Mouse (Mus musculus) CH12.LX (cell line): Measurements from ENCODE around the gene Treml4. TPM values are rescaled to one million over a fixed set of nuclear protein-coding genes. Genes with fewer than 3 reads are reported as not detected.

Experiments used
- DNase-seq: peaks from one replicate; pipeline ENCODE4 v3.0.0-alpha.2; 2013; ENCODE audit errors: extremely low read depth
- H3K27ac ChIP-seq: 2 replicates; pipeline ENCODE4 v1.5.1; 2012; ENCODE audit warnings: low read depth, mild to moderate bottlenecking, control low read depth, moderate library complexity; ENCODE audit not compliant: insufficient read depth
- H3K27me3 ChIP-seq: replicated peaks from 2 replicates; pipeline ENCODE3; 2012; ENCODE audit warnings: inconsistent platforms
- H3K36me3 ChIP-seq, 2 experiments: replicated peaks in 1 of 2; 2 replicates each; pipeline versions ENCODE3 to v1.6.1; 2012; ENCODE audit warnings: inconsistent platforms in 1 of 2, low read length in 1 of 2, mild to moderate bottlenecking in 1 of 2, mixed read lengths in 1 of 2, moderate library complexity in 1 of 2; ENCODE audit not compliant: control insufficient read depth in 1 of 2, insufficient read depth in 1 of 2
- H3K4me1 ChIP-seq, 2 experiments: 2 replicates each; pipeline ENCODE4 v1.6.1; 2012; ENCODE audit warnings: inconsistent platforms in 1 of 2, moderate library complexity in 1 of 2; ENCODE audit not compliant: insufficient read depth in 2 of 2, control insufficient read depth in 1 of 2
- H3K4me2 ChIP-seq: 2 replicates; pipeline ENCODE4 v1.6.1; 2012; ENCODE audit warnings: low read depth, mild to moderate bottlenecking, control low read depth; ENCODE audit not compliant: poor library complexity, insufficient read depth, severe bottlenecking
- H3K4me3 ChIP-seq, 3 experiments: fragments of 150-350 bp in 1 of 3; sonication (generic) in 1 of 3; replicated peaks in 1 of 3; 2 replicates each; pipeline versions ENCODE3 to v1.5.1; 2011 to 2012; ENCODE audit warnings: low read depth in 2 of 3, low read length in 2 of 3, mild to moderate bottlenecking in 2 of 3, moderate library complexity in 2 of 3, control low read depth in 1 of 3, improper control_type of control experiment in 1 of 3, inconsistent platforms in 1 of 3, mixed read lengths in 1 of 3; ENCODE audit not compliant: poor library complexity in 1 of 3
- H3K79me2 ChIP-seq: replicated peaks from 2 replicates; pipeline ENCODE4 v1.6.1; 2012; ENCODE audit warnings: mild to moderate bottlenecking, moderate library complexity; ENCODE audit not compliant: control insufficient read depth, poor library complexity, insufficient read depth, severe bottlenecking; ENCODE audit errors: extremely low read depth
- H3K9ac ChIP-seq: 2 replicates; pipeline ENCODE4 v1.6.1; 2012; ENCODE audit warnings: low read depth, mild to moderate bottlenecking, control low read depth, moderate library complexity; ENCODE audit not compliant: insufficient read depth
- H3K9me3 ChIP-seq: replicated peaks from 2 replicates; pipeline ENCODE3; 2012; ENCODE audit warnings: low read length, inconsistent platforms, mixed read lengths
- CTCF ChIP-seq, 2 experiments: IDR thresholded peaks in 1 of 2; conservative IDR thresholded peaks in 1 of 2; 2 replicates each; pipeline ENCODE4 v1.5.1; 2011 to 2012; ENCODE audit warnings: low read depth in 2 of 2, low read length in 2 of 2, improper control_type of control experiment in 1 of 2, inconsistent platforms in 1 of 2, mild to moderate bottlenecking in 1 of 2, moderate library complexity in 1 of 2
- ETS1 ChIP-seq: conservative IDR thresholded peaks from 2 replicates; pipeline ENCODE4 v1.6.1; 2012; ENCODE audit warnings: low read depth, mild to moderate bottlenecking, inconsistent platforms, low read length, improper control_type of control experiment, moderate library complexity
- GABPA ChIP-seq: IDR thresholded peaks from 2 replicates; pipeline ENCODE4 v1.6.1; 2012; ENCODE audit warnings: low read depth, low read length, improper control_type of control experiment, inconsistent platforms; ENCODE audit not compliant: insufficient replicate concordance
- HCFC1 ChIP-seq: IDR thresholded peaks from 2 replicates; pipeline ENCODE4 v1.6.1; 2012; ENCODE audit warnings: low read depth, mild to moderate bottlenecking, inconsistent platforms, low read length, improper control_type of control experiment
- IRF4 ChIP-seq: IDR thresholded peaks from 2 replicates; pipeline ENCODE4 v1.6.1; 2014; ENCODE audit warnings: low read depth, mild to moderate bottlenecking, inconsistent platforms, low read length, improper control_type of control experiment
- MAX ChIP-seq: IDR thresholded peaks from 2 replicates; pipeline ENCODE4 v1.6.1; 2011; ENCODE audit warnings: low read length, improper control_type of control experiment
- MAZ ChIP-seq: IDR thresholded peaks from 2 replicates; pipeline ENCODE4 v1.6.1; 2012; ENCODE audit warnings: low read depth, mild to moderate bottlenecking, inconsistent platforms, low read length, improper control_type of control experiment, moderate library complexity
- MEF2A ChIP-seq: IDR thresholded peaks from 2 replicates; pipeline ENCODE4 v1.6.1; 2014; ENCODE audit warnings: low read depth, mild to moderate bottlenecking, inconsistent platforms, low read length, improper control_type of control experiment, borderline replicate concordance
- MYC ChIP-seq: IDR thresholded peaks from 2 replicates; pipeline ENCODE4 v1.6.1; 2011; ENCODE audit warnings: low read depth, mild to moderate bottlenecking, improper control_type of control experiment, low read length
- RAD21 ChIP-seq: IDR thresholded peaks from 2 replicates; pipeline ENCODE4 v1.6.1; 2011; ENCODE audit warnings: low read depth, mild to moderate bottlenecking, low read length, improper control_type of control experiment, moderate library complexity
- RCOR1 ChIP-seq: conservative IDR thresholded peaks from 2 replicates; pipeline ENCODE4 v1.6.1; 2012; ENCODE audit warnings: low read depth, mild to moderate bottlenecking, inconsistent platforms, low read length, improper control_type of control experiment
- SMC3 ChIP-seq: IDR thresholded peaks from 2 replicates; pipeline ENCODE4 v1.6.1; 2011; ENCODE audit warnings: low read depth, low read length, improper control_type of control experiment
- TBP ChIP-seq: conservative IDR thresholded peaks from 2 replicates; pipeline ENCODE4 v1.6.1; 2011; ENCODE audit warnings: low read depth, low read length, improper control_type of control experiment
- ZC3H11A ChIP-seq: IDR thresholded peaks from 2 replicates; pipeline ENCODE4 v1.6.1; 2012; ENCODE audit warnings: low read depth, mild to moderate bottlenecking, inconsistent platforms, low read length, improper control_type of control experiment
- ZNF384 ChIP-seq: IDR thresholded peaks from 2 replicates; pipeline ENCODE4 v1.6.1; 2012; ENCODE audit warnings: low read depth, low read length, improper control_type of control experiment, inconsistent platforms
- dilution Hi-C: fragments of 300-500 bp; cut with MboI; formaldehyde crosslinking; loops from 2 replicates; pipeline ENCODE4 v1.14.3; 2020; ENCODE audit warnings: low sequenced_read_pairs; ENCODE audit not compliant: extremely low pct_unique_long_range_greater_than_20kb, extremely low pct_ligation_motif_present
- in situ Hi-C: fragments of 300-500 bp; cut with MboI; formaldehyde crosslinking; loops from 3 replicates; pipeline ENCODE4 v1.14.3; 2019; ENCODE audit warnings: low sequenced_read_pairs, low pct_ligation_motif_present, low pct_unique_long_range_greater_than_20kb, mixed read lengths
- polyA plus RNA-seq: library from polyadenylated mRNA; unstranded; fragments of >175 nt; gene quantifications from 2 replicates; pipeline ENCODE4 v1.2.1, GENCODE M21; 2012; ENCODE audit warnings: low read depth; ENCODE audit not compliant: insufficient read length
- total RNA-seq, 2 experiments: library from RNA; depleted of rRNA; stranded (reverse); fragments of 300-350 nt in 1 of 2; fragments of >200 nt in 1 of 2; gene quantifications; 2 replicates each; pipeline ENCODE4 v1.2.3; 2012 to 2014

The Treml4 gene
- total and polyA plus RNA-seq, 3 experiments, result 0.13 to 1.1 (median 0.55) TPM

- TF ChIP-seq TBP (no peak), MEF2A (no peak), ZNF384 (no peak), ETS1 (no peak), IRF4 (no peak), MYC (no peak)
- in situ Hi-C loops (no loop called here), dilution Hi-C loops (no loop called here)
- no peak overlapping the region for H3K27ac ChIP-seq
- no peak overlapping the region for H3K9ac ChIP-seq
- no peaks in the 10 kb centered on the region for H3K36me3 ChIP-seq
- H3K4me1 ChIP-seq, result peaks cover 0 to 24% of the 10 kb centered on the region in 2 experiments; a peak in 2 of 4 replicates
- DNase-seq, result no peak
- no peak overlapping the region for H3K4me2 ChIP-seq
- no peaks in the 10 kb centered on the region for H3K27me3 ChIP-seq
- H3K4me3 ChIP-seq, result no peak overlapping the region
- no peaks in the 10 kb centered on the region for H3K79me2 ChIP-seq
- no peaks in the 10 kb centered on the region for H3K9me3 ChIP-seq
Measured at GRCm38 (mm10) chr17:48274098-48274497, 10.0 kb downstream of the Treml4 start.

- Histone ChIP-seq H3K4me2 (no peak overlapping the region), H3K4me1 (peaks cover 0 to 29% of the 10 kb centered on the region in 2 experiments; a peak in 2 of 4 replicates), H3K4me3 (no peak overlapping the region), H3K79me2 (no peaks in the 10 kb centered on the region), H3K9ac (no peak overlapping the region), H3K9me3 (no peaks in the 10 kb centered on the region), H3K27me3 (no peaks in the 10 kb centered on the region), H3K27ac (no peak overlapping the region), H3K36me3 (no peaks in the 10 kb centered on the region)
- in situ Hi-C loops (loop anchor here (25.0 kb wide), 1 partner anchor 163 kb away; no protein-coding TSS in a partner anchor), dilution Hi-C loops (no loop called here)
- peak; percentile 85 for DNase-seq
- TF ChIP-seq GABPA (no peak), ZC3H11A (peak; percentile 70), SMC3 (peak; percentile 97), MAZ (no peak), HCFC1 (no peak), RAD21 (peak; percentile 91), TBP (no peak), MAX (no peak), ZNF384 (no peak), CTCF (conservative IDR thresholded peaks at IDR 0.05 in 1 of 2, IDR thresholded peaks at IDR 0.05 in 1 of 2; ENCODE audit: low read depth in 2 of 2, low read length in 2 of 2) (peak; percentile 79 to 91), RCOR1 (no peak)
Measured at GRCm38 (mm10) chr17:48274885-48275284, 10.8 kb downstream of the Treml4 start.
